Mouse (Mus musculus): ENCODE results near the gene Artn.
A peak's percentile ranks its signal among the peaks of the same experiment; 100 is the strongest.

Artn gene

DNA sequence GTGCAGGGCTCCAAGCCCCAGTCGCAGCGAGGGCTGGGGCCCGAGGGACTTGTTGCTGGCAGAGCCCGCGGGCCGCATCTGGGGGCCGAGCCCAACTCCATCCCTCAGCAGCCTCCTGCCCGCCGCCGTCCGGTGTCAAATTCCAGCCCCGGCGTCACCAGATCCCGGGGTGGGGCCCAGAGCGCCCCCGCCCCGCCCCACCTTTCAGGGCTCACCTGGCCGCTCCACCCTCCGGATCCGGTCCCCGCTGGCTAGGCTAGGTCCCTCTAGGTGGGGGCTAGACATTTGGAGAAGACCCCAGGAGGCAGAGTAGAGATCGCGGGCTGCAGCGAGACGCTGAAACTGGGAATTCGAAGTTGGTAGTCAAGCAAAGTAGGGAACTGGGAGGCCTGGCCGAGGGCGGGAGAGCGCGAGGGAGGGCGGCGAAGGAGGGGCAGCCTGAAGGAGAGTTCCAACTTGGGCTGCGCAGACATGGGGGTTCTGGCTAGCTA, at the start of gene Artn:
Artn (minus strand) TSS at position 373 of the 491 bp plus-strand sequence.
- DNase-seq, result peak; percentile 60

DNA sequence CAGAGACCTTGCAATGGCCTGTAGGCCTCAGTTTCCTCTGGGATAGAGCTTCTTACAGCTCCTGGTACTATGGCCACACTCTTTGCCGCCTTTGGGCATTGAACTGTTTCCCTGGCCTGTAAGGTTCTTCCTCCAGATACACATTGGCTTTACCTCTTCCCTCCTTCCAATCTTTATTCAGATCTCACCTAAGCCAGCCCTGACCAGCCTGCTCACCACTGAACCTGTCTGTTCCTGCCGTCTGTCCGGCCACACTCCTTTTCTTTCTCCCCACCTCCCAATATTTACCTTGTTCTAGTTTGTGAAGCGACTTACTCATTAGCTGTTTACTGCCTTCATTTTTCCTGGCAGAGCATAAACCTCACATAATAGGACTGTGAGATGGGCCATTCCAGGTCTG, 49.6 kb upstream of the Artn start:
- no peak for DNase-seq

DNA sequence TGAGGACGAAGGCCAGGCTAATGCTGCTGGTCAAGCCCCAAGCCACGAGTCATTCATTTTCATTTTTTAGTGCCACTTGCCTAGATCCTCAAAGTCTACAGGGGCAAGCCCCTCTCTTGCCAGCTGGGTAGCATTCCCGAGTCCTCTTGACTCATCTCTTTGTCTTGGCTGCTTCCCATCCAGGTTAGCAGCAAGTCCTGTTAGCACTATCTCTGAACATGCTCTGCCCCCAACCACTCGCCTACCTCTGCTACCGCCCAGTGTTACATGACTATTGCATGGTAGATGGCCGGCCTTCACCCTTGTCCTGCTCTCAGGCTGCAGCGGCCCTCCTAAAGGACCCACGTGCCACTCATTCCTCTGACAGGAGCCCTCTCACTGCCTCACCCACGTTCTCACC, 48.7 kb upstream of the Artn start:
- DNase-seq, result no peak

DNA sequence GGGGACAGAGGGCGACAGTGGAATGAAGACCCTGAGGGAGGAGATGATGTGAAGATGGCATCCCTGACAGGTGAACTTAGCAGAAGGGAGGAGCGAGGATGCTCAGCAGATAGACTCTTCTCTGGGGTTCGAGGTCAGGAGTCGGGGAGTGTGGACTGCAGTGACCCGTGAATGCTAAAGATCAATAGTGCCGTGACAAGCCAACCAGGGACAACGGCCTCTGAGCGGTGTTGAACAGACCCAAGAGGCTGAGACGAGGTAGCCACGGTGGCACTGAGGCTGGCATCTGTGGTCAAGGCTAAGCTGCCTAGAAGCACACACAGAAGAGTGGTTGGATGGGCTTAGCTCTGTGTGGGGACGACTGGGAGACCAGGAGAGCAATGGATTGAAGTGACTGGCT, 48.3 kb upstream of the Artn start:
- DNase-seq, result no peak

DNA sequence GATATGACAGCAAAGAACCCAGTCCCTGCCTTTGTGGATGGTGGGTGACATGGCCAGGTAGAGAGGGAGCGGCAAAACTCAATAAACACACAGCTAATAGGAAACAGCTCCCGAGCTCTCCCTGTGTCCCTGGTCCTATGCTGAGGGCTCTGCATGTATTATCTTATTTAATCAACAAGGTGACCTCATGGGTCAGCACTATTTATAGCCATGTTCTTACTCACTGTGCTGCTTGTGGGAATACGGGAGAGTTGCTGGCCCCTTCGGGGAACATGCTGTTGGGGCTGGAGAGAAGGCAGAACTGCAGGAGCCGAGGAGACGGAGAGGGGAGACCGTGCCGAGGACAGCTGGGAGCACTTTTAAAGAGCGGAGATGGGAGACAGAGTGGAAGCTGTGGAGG, 47.8 kb upstream of the Artn start:
- DNase-seq, result no peak

DNA sequence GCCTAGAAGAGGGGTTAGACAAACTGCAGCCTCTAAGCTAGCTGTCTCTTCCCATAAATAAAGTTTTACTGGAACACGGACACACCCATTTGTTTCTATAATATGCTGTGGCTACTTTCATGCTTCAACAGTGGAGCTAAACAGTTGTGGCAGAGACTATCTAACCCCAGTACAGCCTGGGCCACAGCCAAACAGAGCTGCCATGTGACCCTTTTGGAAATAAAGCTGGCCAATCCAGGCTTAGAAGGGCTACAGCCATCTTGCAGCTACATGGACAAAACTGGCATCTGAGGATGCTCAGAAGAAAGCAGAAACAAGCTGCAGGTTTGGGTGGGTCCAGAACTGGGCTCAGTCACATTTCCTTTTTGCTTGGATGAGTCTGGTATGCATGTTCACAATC, 46.3 kb upstream of the Artn start:
- peak; percentile 34 for DNase-seq

DNA sequence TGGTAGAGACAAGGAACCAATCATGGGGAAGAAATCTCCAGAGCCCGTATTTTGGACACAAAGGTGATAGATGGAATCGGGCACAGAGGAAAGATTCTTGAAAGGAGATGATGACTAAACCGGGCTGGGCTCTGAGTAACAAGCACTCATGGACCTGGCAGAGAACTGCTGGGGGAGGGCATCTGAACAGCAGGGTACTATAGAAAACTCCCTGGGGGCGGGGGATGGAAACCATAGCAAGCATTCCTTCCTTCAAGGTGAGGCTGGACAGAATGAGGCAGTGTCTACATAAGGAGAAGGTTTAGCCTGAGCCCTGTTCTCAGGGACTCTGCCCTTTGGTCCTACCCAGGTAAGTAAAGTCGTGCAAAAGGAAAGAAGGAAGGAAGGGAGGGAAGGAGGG, 45.2 kb upstream of the Artn start:
- peak; percentile 28 for DNase-seq

DNA sequence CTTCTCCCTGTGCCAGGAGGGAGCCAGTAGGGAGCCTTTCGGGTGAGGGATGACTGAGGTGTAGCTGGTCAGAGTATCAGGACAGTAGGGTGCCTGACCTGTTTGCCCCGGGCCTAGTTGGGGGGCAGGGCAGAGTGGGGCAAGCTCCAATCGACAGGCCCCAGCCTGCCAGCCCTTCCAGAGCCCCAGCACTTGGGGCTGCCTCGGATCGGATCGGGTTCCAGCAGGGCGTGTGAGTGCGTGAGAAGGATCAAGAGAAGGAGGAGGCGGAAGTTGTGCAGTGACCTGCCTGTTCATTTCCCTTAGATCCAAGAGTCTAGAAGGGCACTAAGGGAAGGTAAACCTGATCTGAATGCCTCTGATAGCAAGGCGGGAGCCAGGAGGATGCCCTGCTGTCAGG, 43.4 kb upstream of the Artn start:
- no peak for DNase-seq

DNA sequence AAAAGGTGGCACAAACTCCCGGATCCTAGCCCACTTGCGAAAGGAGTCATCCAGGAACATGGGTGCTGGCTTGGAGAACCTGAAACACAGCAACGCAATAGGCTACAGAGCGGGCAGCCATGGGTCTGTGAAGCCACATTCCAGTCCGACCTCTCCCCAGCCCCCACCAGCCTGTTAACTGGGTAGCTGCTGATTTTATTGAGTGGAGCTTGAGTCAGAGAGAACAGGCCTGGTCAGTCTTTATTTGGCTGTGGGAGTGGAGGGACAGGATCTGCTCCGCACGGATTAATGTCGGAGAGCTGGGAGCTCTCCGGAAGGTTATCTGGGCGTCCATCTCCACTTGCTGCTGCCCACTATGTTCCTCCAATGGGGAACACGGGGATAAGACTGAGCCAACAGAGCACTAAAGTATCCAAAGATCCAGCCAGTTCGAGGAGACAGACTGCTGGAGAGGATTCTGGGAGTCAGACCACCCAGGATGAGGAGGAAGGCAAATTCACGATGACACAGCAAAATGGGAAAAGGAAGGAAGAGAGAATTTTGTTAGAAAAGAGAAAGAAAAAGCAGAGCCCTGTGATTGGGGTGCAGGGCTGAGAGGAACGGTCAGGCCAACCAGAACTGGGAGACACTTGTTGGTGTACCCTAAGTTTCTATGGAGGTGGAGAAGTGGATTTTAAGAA, 34.9 kb upstream of the Artn start:
- DNase-seq, result no peak

DNA sequence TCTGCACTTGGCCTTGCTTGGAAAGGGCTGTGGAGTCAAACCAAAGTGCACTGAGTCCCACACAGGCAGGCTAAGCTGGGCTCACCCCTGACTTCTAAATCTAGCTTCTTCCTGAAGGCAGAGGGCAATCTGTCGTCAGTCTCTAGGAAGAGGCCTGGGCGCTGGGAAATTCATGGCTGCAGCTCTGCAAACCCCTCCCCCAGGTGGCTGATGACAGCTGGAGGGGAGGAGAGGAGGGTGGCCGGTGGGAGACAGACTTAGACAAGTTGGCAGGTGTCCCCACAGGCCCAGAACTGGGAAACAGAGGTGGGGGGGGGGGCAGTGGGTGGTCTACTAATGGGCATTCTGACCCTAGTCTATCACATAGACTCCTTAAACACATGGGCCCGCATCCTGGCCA, 27.9 kb upstream of the Artn start:
- no peak for DNase-seq

DNA sequence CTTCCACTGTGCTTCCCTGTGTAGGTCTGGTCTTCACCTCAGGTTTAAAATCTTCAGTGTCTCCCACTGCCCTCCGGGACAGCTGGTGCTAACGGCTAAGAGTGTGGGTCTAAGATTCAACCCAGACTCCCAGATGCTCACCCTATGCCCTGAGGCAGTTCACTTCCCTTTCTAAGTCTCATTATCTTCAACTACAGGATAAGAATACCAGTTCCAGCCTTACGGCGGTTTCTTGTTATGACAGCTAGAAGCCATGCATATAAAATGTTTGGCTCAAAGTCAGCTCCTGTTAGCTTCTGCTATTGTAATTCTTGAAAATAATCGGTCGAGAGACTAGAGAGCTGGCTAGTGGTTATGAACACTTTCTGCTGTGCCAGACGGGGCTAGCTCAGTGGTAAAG, 17.9 kb upstream of the Artn start:
- DNase-seq, result no peak

DNA sequence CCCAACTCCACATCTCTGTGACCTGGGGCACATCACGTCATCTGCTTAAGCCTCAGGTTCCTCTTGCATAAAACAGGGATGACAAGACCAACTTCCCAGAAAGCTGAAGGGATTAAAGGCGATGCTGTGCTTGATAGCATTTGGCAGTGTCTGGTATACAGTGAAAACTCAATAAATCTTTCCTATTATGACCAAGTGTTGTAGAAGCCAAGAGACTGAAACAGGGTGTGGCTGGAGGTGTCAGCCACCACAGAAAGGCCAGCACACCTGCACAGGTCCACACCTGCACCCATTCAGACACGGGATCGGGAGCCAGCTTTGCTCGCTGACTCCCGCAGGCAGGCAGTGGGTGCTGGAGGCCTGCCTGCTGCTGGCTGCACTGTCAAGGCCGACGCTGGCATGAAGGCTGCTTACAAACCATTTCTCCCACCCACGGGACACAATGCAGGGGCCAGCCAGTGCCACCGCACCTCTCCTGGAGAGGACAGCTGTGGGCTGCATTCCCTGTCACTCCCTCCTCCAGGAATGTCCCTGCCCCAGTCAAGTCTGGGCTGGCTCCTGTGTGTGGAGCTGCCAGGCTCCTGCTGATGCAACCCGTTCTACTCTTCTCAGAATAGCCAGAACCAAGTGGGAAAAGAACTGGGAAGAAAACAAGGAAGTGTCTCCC, 17.2 kb upstream of the Artn start:
- DNase-seq, result no peak

DNA sequence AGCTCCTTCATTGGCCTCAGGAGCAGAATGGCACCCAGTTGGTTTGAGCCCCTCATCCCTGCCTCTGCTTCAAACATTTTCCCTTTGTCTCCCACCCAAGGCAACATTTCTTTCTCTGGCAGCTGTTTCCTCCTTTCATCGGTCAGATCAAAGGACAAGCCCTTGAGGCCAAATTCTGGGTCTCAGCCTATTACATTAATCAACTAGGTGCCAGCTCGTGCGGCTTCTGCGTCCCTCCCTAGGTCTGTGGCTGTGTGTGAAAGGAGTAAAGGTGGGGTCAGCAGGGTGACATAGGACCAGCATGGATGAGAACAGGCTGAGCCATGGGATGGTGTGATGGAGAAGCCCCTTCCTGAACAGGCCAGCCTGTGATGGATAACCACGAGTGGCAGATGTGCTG, 13.8 kb upstream of the Artn start:
- no peak for DNase-seq

DNA sequence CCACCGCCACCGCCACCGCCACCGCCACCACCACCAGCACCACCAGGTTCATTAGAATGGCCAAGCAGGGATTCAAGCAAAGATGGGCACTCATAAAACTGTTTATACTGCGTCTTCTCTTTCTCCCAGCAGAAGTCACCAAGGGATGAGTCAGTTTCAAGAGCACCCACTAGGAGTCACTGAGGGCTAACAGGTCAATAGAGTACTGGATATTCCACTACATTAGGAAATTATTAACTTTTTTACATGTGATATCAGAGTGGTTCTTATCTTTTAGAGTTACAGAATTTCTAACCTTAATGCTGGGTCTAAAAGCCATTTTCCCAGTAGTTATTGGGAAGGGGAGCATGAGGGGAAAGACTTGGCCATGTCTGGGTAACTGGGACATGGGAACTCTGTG, 7.4 kb upstream of the Artn start:
- DNase-seq, result no peak

DNA sequence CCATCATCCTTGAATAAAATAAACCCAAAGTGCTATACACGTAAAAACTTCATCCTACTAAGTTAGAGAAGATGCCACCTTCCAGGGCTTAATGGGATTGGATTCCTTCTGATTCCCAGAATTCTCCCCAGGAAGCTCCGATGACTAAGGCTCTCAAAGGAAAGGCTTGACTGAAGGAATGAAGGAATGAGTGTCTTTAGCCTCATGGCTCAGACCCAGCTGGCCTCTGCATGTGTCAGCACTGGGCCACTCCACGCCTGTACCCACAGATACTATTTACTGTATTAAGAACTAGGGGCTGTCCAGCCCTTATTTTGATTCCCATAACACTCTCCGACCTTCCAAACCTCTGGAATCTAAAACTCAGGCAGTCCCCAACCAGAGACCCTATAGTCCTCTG, 4.5 kb upstream of the Artn start:
- DNase-seq, result no peak

DNA sequence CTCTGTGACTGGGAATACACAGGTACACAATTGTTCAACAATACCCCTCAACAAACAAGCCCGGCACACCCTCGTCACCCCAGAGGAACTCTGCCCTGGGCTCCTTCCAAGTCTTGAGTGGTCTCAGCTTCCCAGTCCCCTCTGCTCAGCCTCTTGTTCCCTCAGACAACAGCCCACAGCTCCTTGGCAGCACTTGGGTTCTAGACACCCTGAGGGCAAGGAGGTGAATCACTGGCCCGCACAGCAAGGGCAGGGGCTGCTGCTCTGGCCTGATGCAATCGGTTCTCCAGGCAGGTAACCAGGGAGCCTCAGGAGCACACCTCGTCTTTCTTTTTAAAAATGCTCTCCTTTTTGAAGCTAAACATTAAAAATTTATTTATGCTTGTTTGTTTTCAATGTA, 3.7 kb upstream of the Artn start:
- DNase-seq, result peak; percentile 62

DNA sequence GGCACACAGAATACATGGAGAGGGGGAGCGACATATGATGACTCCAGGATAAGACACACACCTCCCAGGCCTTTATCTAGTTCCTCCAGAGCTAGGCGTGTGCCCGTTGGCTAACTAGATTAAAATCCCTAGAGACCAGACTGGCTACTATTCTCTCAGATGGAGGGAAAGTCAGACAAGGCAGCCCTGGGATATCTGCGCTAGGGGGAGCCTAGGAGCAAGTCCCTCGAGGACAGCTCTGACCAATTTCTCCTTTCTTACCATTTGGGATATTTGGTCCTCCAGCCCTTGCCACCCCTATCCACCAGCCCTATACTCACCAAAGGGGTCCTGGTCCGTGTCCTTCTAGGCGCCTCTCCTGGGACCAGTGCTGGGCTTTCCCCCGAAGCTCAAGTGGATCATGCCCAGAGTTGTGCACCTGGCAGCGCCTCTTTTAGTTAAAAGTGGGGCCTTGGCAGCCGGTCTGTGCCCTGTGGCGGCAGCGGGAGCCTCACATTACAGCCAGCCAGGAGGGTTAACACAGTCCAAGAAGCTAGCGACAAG, 793 bp downstream of the Artn start:
- DNase-seq, result peak; percentile 81

DNA sequence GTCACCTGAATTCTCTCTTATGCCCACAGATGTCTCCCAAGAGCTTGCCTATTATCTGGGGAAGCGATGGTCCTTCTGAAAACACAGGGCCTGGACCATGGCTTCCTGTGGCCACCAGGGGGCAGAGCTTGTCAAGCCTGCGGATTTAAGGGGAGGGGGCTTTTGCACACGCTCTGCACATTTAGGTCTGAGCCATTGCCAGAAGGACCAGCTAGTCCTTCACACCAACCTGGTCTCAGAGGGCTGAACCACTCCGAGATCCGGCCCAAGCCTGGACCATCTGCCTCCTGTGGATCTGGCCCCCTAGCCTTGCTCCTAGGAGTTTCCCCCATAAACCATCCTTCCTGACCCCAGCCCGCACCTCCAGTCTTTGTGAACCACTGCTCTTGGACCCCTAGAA, 1.3 kb downstream of the Artn start:
- peak; percentile 40 for DNase-seq

DNA sequence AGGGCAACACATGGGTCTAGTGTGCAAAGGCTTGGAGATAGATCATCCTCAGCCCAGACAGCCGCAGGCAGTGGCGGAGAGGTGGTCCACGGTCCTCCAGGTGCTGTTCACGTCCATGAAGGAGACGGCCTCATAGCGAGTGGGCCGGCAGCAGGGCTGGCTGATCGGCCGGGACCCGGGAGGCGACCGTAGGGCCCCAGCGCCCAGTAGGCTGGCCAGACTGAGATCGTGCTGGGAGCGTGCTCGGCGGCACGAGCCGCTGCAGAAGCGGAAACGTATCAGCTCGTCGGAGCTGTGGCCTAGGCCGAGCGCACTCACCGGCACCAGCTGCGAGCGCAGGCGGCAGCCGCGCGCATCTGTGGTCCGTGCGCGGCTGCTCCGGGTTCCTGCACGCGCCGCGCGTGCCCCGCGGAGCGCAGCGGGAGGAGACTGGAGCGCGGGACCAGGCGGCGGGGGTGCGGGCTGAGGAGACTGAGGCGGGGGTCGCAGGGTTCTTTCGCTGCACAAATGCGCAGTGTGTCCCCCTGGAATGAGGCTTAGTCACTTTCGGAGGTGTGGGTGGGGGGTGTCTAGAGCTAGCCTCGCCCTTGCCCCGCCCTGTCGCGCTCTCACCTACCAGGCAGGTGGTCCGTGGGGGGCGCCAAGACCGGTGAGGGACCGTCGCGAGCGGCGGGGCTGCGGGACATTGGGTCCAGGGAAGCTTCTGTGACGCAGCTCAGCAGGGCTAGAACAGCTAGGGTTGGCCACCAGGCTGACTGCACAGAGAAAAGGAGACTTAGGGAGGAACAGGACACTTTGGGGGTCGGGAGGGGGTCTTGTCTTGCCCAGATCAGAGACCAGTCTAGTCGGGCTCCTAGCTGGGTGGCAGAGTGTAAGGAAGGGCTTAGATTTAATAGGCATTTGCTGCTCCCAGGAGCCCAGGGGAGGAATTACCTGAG, 2.7 kb downstream of the Artn start:
- peak; percentile 44 for DNase-seq

DNA sequence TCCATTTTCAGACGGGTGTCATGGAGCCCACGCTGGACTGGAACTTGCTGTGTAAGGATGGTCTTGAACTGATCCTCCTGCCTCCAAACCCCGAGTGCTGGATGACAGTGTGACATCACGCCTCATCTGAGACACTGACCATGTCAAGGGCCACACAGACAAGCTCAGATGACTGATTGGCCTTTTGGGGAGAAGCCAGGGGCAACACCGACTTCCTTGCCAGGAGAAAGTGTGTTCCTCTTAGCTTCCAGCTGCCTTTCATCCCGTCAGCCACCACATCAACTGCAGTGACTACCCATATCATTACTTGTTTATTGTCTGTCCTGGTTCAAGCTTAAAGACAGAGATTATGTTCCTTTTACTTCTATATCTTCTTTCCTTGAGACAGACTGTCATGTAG, 4.6 kb downstream of the Artn start:
- DNase-seq, result peak; percentile 39

DNA sequence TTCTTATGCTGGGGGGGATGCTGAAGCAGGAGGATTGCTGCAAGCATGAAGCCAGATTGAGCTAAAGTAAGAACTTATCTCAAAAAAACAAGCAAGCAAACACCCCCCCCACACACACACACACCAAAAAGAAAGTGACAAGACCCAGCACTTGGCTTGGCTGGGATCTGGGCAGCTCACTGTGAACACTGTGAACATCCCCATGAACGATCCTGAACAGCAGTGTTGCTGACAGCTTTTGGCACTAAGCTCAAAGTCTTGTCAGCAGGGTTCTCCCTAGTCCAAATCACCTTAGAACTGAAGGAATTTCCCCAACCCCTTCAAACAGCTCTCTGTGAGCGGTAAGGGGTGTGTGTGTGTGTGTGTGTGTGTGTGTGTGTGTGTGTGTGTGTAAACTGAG, 6.1 kb downstream of the Artn start:
- no peak for DNase-seq

DNA sequence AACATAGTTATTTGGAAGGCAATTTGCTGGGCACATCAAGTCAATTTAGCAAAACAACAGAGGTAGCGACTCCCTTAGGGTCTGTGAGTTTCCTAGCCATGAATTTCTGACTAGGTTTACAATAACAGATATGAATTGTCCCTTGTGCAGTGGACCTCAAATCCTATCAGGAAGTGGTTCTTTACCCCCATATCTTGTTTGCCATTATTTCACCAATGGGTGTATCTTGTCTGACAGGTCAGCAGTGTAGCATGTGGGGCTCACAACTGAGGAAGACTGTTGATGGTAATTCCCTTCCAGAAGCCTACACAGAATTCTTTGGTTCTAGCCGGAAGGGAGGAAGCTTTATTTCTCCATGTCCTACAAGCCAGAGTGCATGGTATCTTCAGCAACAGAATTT, 8.2 kb downstream of the Artn start:
- no peak for DNase-seq

DNA sequence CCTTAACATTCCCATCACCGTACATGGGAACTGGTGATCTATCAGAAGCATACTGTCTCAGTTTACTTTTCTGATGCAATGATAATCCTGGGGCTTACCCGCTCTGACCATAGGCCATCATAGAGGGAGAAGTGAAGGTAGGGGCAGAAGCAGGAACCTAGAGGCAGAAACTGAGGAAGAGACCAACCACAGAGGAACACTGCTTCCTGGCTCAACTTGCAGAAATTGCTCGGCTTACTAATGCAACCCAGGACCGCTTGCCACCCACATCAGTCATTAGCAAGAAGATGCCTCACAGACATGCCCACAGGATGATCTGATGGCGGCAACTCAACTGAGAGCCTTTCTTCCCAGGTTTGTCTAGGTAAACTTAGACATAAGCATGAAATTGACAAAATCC, 10.8 kb downstream of the Artn start:
- no peak for DNase-seq

DNA sequence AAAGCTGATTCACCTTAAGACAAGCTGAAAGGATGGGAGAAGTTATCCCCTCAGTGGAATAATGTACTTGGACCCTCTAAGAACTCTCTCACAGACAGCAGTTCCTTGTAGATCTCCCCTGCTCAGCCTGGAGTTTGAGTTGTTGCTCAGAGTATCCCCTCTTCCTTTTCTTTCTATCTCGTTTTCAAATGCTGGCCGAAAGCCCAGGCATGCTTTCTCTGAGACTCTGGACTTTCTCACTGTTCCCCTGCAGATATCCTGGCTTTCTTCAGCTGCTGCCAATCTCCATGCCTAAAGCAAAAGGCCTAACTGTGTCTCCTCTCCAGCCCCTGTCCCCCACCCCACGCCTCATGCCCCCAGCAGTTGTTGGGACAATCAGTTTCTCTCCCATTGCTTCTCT, 11.3 kb downstream of the Artn start:
- no peak for DNase-seq
